In the genomic region with DNA sequence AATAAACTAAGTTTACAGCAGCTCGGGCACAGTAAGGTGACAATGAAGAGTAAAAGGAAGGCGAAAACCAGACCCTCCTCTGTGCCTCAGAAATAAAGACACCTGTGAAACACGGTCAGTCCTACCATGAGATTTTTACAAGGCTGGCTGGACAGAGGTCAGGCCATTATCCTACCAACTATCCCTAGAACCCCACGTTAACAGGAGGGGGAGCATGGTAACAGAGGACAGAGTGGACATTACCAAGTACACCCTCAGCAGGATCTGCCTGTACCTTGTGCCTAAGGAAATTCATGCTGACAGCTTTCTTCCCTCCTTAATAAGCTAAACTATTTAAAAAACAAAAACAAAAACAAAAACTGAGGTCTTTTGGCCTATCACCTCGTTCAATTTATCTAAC, we compare ENCODE assay signal across 15 mouse cellular contexts. TPM values are rescaled to one million over a fixed set of nuclear protein-coding genes. Genes with fewer than 3 reads are reported as not detected.
DNase-seq lines count a peak whose midpoint lies in the region; ATAC-seq and TF ChIP-seq lines count a peak whose summit lies in the region.
"Had no signal": no experiment of that assay in that cellular context is flagged by ENCODE, and none has a peak within 500 bp of the region (broad histone marks: within the 10 kb centered on the region; RNA-seq: fewer than 3 reads in every experiment).

No protein-coding gene starts in this region.

- WGBS in embryonic facial prominence, embryonic 10.5 days = 54% methylated on average over 5 of the region's 5 CpGs
- WGBS in hindbrain, embryonic 13.5 days = 46% methylated on average over 5 of the region's 5 CpGs
- WGBS in midbrain, embryonic 13.5 days = 48% methylated on average over 5 of the region's 5 CpGs
- 53% methylated on average over 5 of the region's 5 CpGs for WGBS in liver, embryonic 12.5 days (ENCODE audit: insufficient replicate concordance)
- 70% methylated on average over 5 of the region's 5 CpGs for WGBS in kidney, adult 2 months

- H3K9me3 ChIP-seq in embryonic facial prominence, embryonic 10.5 days = no peaks in the 10 kb centered on the region
- no peaks in the 10 kb centered on the region for H3K9me3 ChIP-seq in hindbrain, embryonic 13.5 days
- H3K9me3 ChIP-seq in midbrain, embryonic 13.5 days = no peaks in the 10 kb centered on the region
- H3K9me3 ChIP-seq in liver, embryonic 12.5 days (replicated peaks) = no peaks in the 10 kb centered on the region
- H3K9me3 ChIP-seq: heart, embryonic 15.5 days; intestine, embryonic 15.5 days had no signal

- ATAC-seq in hindbrain, embryonic 13.5 days (ENCODE audit: low FRiP score) = no peak
- no peak for ATAC-seq in midbrain, embryonic 13.5 days
- no peak for ATAC-seq in liver, embryonic 12.5 days
- ATAC-seq: intestine, embryonic 15.5 days had no signal

- H3K4me3 ChIP-seq in embryonic facial prominence, embryonic 10.5 days = peak overlapping the region; percentile 23; the same call in 1 of the 2 replicates
- H3K4me3 ChIP-seq in hindbrain, embryonic 13.5 days = peak overlapping the region; percentile 25
- peak overlapping the region; percentile 30 for H3K4me3 ChIP-seq in midbrain, embryonic 13.5 days (replicated peaks)
- H3K4me3 ChIP-seq in liver, embryonic 12.5 days = no peak overlapping the region
- H3K4me3 ChIP-seq in kidney, adult 2 months (ENCODE audit: insufficient read depth, low read depth, low read length) = no peak overlapping the region
- H3K4me3 ChIP-seq: heart, embryonic 15.5 days; intestine, embryonic 15.5 days had no signal

- H3K27me3 ChIP-seq in embryonic facial prominence, embryonic 10.5 days (replicated peaks; ENCODE audit: low read depth, poor library complexity, severe bottlenecking) = peaks cover 80% of the 10 kb centered on the region
- peaks cover 63% of the 10 kb centered on the region for H3K27me3 ChIP-seq in hindbrain, embryonic 13.5 days
- H3K27me3 ChIP-seq in midbrain, embryonic 13.5 days = peaks cover 70% of the 10 kb centered on the region
- H3K27me3 ChIP-seq in liver, embryonic 12.5 days (replicated peaks) = peaks cover 69% of the 10 kb centered on the region
- peaks cover 18% of the 10 kb centered on the region for H3K27me3 ChIP-seq in kidney, adult 2 months (replicated peaks; ENCODE audit: control insufficient read depth, insufficient read depth, low read length)

- no peaks in the 10 kb centered on the region for H3K36me3 ChIP-seq in embryonic facial prominence, embryonic 10.5 days (replicated peaks)
- H3K36me3 ChIP-seq in hindbrain, embryonic 13.5 days = no peaks in the 10 kb centered on the region
- no peaks in the 10 kb centered on the region for H3K36me3 ChIP-seq in midbrain, embryonic 13.5 days
- H3K36me3 ChIP-seq in liver, embryonic 12.5 days = no peaks in the 10 kb centered on the region
- H3K36me3 ChIP-seq in kidney, adult 2 months (ENCODE audit: control insufficient read depth, insufficient read depth, low read length) = no peaks in the 10 kb centered on the region
- H3K36me3 ChIP-seq: heart, embryonic 15.5 days; intestine, embryonic 15.5 days had no signal

- DNase-seq in brain, adult 2 months (ENCODE audit: low read depth, low spot score) = peak; percentile 14
- no peak for DNase-seq in embryonic facial prominence, embryonic 10.5 days (ENCODE audit: low spot score)
- DNase-seq in kidney, adult 2 months = no peak
- no peak for DNase-seq in kidney, adult 8-10 months
- DNase-seq in urinary bladder, postnatal 25 days (ENCODE audit: low spot score) = no peak
- DNase-seq: embryo, embryonic 11 days; gastrocnemius, postnatal 14 days; lung, embryonic 14.5 days had no signal

- no peak overlapping the region for H3K27ac ChIP-seq in embryonic facial prominence, embryonic 10.5 days (replicated peaks)
- H3K27ac ChIP-seq in hindbrain, embryonic 13.5 days = peak overlapping the region; percentile 64
- peak overlapping the region; percentile 35 for H3K27ac ChIP-seq in midbrain, embryonic 13.5 days
- H3K27ac ChIP-seq in liver, embryonic 12.5 days = no peak overlapping the region
- no peak overlapping the region for H3K27ac ChIP-seq in kidney, adult 2 months (ENCODE audit: insufficient read depth, low read depth, low read length)
- H3K27ac ChIP-seq: heart, embryonic 15.5 days; intestine, embryonic 15.5 days had no signal

- H3K9ac ChIP-seq in hindbrain, embryonic 13.5 days = peak overlapping the region; percentile 63
- H3K9ac ChIP-seq in midbrain, embryonic 13.5 days (replicated peaks) = peak overlapping the region; percentile 64
- no peak overlapping the region for H3K9ac ChIP-seq in liver, embryonic 12.5 days
- H3K9ac ChIP-seq: heart, embryonic 15.5 days; intestine, embryonic 15.5 days; lung, embryonic 14.5 days had no signal

- H3K4me1 ChIP-seq in embryonic facial prominence, embryonic 10.5 days = peaks cover 36% of the 10 kb centered on the region
- peaks cover 20% of the 10 kb centered on the region for H3K4me1 ChIP-seq in hindbrain, embryonic 13.5 days (replicated peaks)
- peaks cover 33% of the 10 kb centered on the region for H3K4me1 ChIP-seq in midbrain, embryonic 13.5 days (replicated peaks)
- H3K4me1 ChIP-seq in liver, embryonic 12.5 days = peaks cover 22% of the 10 kb centered on the region
- H3K4me1 ChIP-seq in kidney, adult 2 months (ENCODE audit: control insufficient read depth, insufficient read depth, low read length) = no peaks in the 10 kb centered on the region

- H3K4me2 ChIP-seq in hindbrain, embryonic 13.5 days = peak overlapping the region; percentile 43
- H3K4me2 ChIP-seq in midbrain, embryonic 13.5 days (replicated peaks) = peak overlapping the region; percentile 47
- H3K4me2 ChIP-seq in liver, embryonic 12.5 days = no peak overlapping the region
- H3K4me2 ChIP-seq: heart, embryonic 15.5 days; intestine, embryonic 15.5 days; lung, embryonic 14.5 days had no signal

- no peak for TF ChIP-seq POLR2A in kidney, adult 2 months (IDR thresholded peaks at IDR 0.05; ENCODE audit: low read depth, low read length)

- no peak for TF ChIP-seq CTCF in kidney, adult 2 months (conservative IDR thresholded peaks at IDR 0.05; ENCODE audit: insufficient read depth, insufficient read length, low read depth, low read length)

RNA-seq across cellular contexts. Expression of a gene that starts 5.3 kb away (rescaled TPM):
- polyA plus RNA-seq in embryonic facial prominence, embryonic 10.5 days (2016; fragmentation: Nextera tagmentation; extraction: Ambion mirVana) = 6.2 and 6.9 TPM in 2 replicates
- polyA plus RNA-seq in hindbrain, embryonic 13.5 days (2015; fragmentation: Nextera tagmentation; extraction: Ambion mirVana) = 10.9 and 13.9 TPM in 2 replicates
- 15.5 and 16.7 TPM in 2 replicates for polyA plus RNA-seq in midbrain, embryonic 13.5 days (2015; fragmentation: Nextera tagmentation; extraction: Ambion mirVana)
- not detected in 2 replicates for polyA plus RNA-seq in liver, embryonic 12.5 days (2016; fragmentation: Nextera tagmentation; extraction: Ambion mirVana)
- not detected in 2 replicates for polyA plus RNA-seq in kidney, adult 2 months (2012; rRNA removed)
- polyA plus RNA-seq: intestine, embryonic 15.5 days; large intestine, adult 2 months; lung, embryonic 14.5 days; spleen, adult 2 months had no signal

RNA-seq across cellular contexts. Expression of a gene that starts 9.3 kb away (rescaled TPM):
- 0.50 and 0.56 TPM in 2 replicates for polyA plus RNA-seq in embryonic facial prominence, embryonic 10.5 days (2016; fragmentation: Nextera tagmentation; extraction: Ambion mirVana)
- 1.8 and 3.0 TPM in 2 replicates for polyA plus RNA-seq in hindbrain, embryonic 13.5 days (2015; fragmentation: Nextera tagmentation; extraction: Ambion mirVana)
- 1.1 and 2.3 TPM in 2 replicates for polyA plus RNA-seq in midbrain, embryonic 13.5 days (2015; fragmentation: Nextera tagmentation; extraction: Ambion mirVana)
- polyA plus RNA-seq in liver, embryonic 12.5 days (2016; fragmentation: Nextera tagmentation; extraction: Ambion mirVana) = not detected in 2 replicates
- not detected in 2 replicates for polyA plus RNA-seq in kidney, adult 2 months (2012; rRNA removed)
- polyA plus RNA-seq: heart, embryonic 15.5 days; intestine, embryonic 15.5 days; large intestine, adult 2 months; lung, embryonic 14.5 days; spleen, adult 2 months had no signal

RNA-seq across cellular contexts. Expression of a gene that starts 15.0 kb away (rescaled TPM):
- 2.2 and 2.4 TPM in 2 replicates for polyA plus RNA-seq in embryonic facial prominence, embryonic 10.5 days (2016; fragmentation: Nextera tagmentation; extraction: Ambion mirVana)
- 9.3 and 13.7 TPM in 2 replicates for polyA plus RNA-seq in hindbrain, embryonic 13.5 days (2015; fragmentation: Nextera tagmentation; extraction: Ambion mirVana)
- polyA plus RNA-seq in midbrain, embryonic 13.5 days (2015; fragmentation: Nextera tagmentation; extraction: Ambion mirVana) = 10.3 and 10.7 TPM in 2 replicates
- polyA plus RNA-seq in liver, embryonic 12.5 days (2016; fragmentation: Nextera tagmentation; extraction: Ambion mirVana) = not detected in 2 replicates
- not detected in 2 replicates for polyA plus RNA-seq in kidney, adult 2 months (2012; rRNA removed)
- polyA plus RNA-seq: heart, embryonic 15.5 days; intestine, embryonic 15.5 days; large intestine, adult 2 months; lung, embryonic 14.5 days; spleen, adult 2 months had no signal

RNA-seq across cellular contexts. Expression of a gene that starts 30.2 kb away (rescaled TPM):
- polyA plus RNA-seq in embryonic facial prominence, embryonic 10.5 days (2016; fragmentation: Nextera tagmentation; extraction: Ambion mirVana) = 0.31 TPM in 1 of 2 replicates, not detected in the other
- 0.41 and 0.74 TPM in 2 replicates for polyA plus RNA-seq in hindbrain, embryonic 13.5 days (2015; fragmentation: Nextera tagmentation; extraction: Ambion mirVana)
- polyA plus RNA-seq in midbrain, embryonic 13.5 days (2015; fragmentation: Nextera tagmentation; extraction: Ambion mirVana) = 0.43 and 0.73 TPM in 2 replicates
- not detected in 2 replicates for polyA plus RNA-seq in liver, embryonic 12.5 days (2016; fragmentation: Nextera tagmentation; extraction: Ambion mirVana)
- polyA plus RNA-seq in kidney, adult 2 months (2012; rRNA removed) = not detected in 2 replicates
- polyA plus RNA-seq: heart, embryonic 15.5 days; intestine, embryonic 15.5 days; large intestine, adult 2 months; lung, embryonic 14.5 days; spleen, adult 2 months had no signal

Comparison
In these comparisons a context has a peak if more than half of its experiments do, and no peak if none do; other contexts are left out.
1. H3K27ac ChIP-seq: peak in hindbrain, embryonic 13.5 days (single experiment) and midbrain, embryonic 13.5 days (single experiment); none in embryonic facial prominence, embryonic 10.5 days (single experiment), liver, embryonic 12.5 days (single experiment) and kidney, adult 2 months (single experiment).
2. H3K4me3 ChIP-seq: peak in embryonic facial prominence, embryonic 10.5 days (single experiment), hindbrain, embryonic 13.5 days (single experiment) and midbrain, embryonic 13.5 days (single experiment); none in liver, embryonic 12.5 days (single experiment) and kidney, adult 2 months (single experiment).